Mouse (Mus musculus) thymus, adult 2 months (tissue): ENCODE measurements around the gene Gpr162. TPM values are rescaled to one million over a fixed set of nuclear protein-coding genes. Genes with fewer than 3 reads are reported as not detected.
A peak's percentile ranks its signal among the peaks of the same experiment; 100 is the strongest.

Source experiments
- DNase-seq: peaks from one replicate; pipeline ENCODE4 v3.0.0; 2021
- H3K27ac ChIP-seq: fragments of 200-500 bp; 2 replicates; pipeline ENCODE4 v1.5.1; 2012; ENCODE audit warnings: low read length, control low read depth; ENCODE audit not compliant: control insufficient read depth, insufficient read depth
- H3K27me3 ChIP-seq: fragments of 200-500 bp; 2 replicates; pipeline ENCODE4 v1.6.1; 2012; ENCODE audit warnings: mild to moderate bottlenecking, low read length, moderate library complexity, mixed read lengths; ENCODE audit not compliant: control insufficient read depth, insufficient read depth
- H3K36me3 ChIP-seq: fragments of 200-500 bp; 2 replicates; pipeline ENCODE4 v1.6.1; 2012; ENCODE audit warnings: mild to moderate bottlenecking, low read length, moderate library complexity; ENCODE audit not compliant: control insufficient read depth, insufficient read depth
- H3K4me1 ChIP-seq: fragments of 200-500 bp; replicated peaks from 2 replicates; pipeline ENCODE4 v1.6.1; 2012; ENCODE audit warnings: low read length; ENCODE audit not compliant: control insufficient read depth, insufficient read depth
- H3K4me3 ChIP-seq: fragments of 200-500 bp; 2 replicates; pipeline ENCODE4 v1.5.1; 2012; ENCODE audit warnings: mild to moderate bottlenecking, low read length, control low read depth, moderate library complexity; ENCODE audit not compliant: control insufficient read depth, insufficient read depth
- CTCF ChIP-seq: fragments of 200-500 bp; IDR thresholded peaks from 2 replicates; pipeline ENCODE4 v1.5.1; 2012; ENCODE audit warnings: mild to moderate bottlenecking, control low read depth, low read length, moderate library complexity, borderline replicate concordance; ENCODE audit not compliant: control insufficient read depth, poor library complexity, insufficient read depth; ENCODE audit errors: extremely low read depth
- POLR2A ChIP-seq: fragments of 200-500 bp; IDR thresholded peaks from 2 replicates; pipeline ENCODE4 v1.6.1; 2012; ENCODE audit warnings: mild to moderate bottlenecking, low read length, control low read depth, moderate library complexity; ENCODE audit not compliant: control insufficient read depth, poor library complexity, insufficient read depth; ENCODE audit errors: extremely low read depth
- WGBS: fragments of 180-500 bp; shearing (Covaris S2); methylation state at CpG from one replicate; pipeline ENCODE4 v1.1.7; 2018; 5-methylcytosine and 5-hydroxymethylcytosine counted together
- polyA plus RNA-seq: library from polyadenylated mRNA; depleted of rRNA; stranded (reverse); fragments of >200 nt; gene quantifications from 2 replicates; pipeline ENCODE4 v1.2.3, GENCODE M21; 2012

The Gpr162 gene
- polyA plus RNA-seq, 1 experiment, result 136 TPM

- no peak for DNase-seq
- Histone ChIP-seq H3K4me3 (peak overlapping the region; percentile 19), H3K27me3 (no peaks in the 10 kb centered on the region), H3K4me1 (peaks cover 41% of the 10 kb centered on the region), H3K27ac (peak overlapping the region; percentile 30; the same call in 1 of the 2 replicates), H3K36me3 (peaks cover 43% of the 10 kb centered on the region)
- WGBS, result 97% methylated on average over 9 of the region's 9 CpGs
- TF ChIP-seq POLR2A, result no peak
- no peak for TF ChIP-seq CTCF
Measured at GRCm38 (mm10) chr6:124881821-124882220, 18.0 kb upstream of the Gpr162 start.

GRCm38 (mm10) chr6:124879390-124879789, 15.6 kb upstream of the Gpr162 start:
- 18% methylated on average over 6 of the region's 6 CpGs for WGBS
- DNase-seq, result peak; percentile 76
- Histone ChIP-seq H3K4me1 (peaks cover 38% of the 10 kb centered on the region), H3K27me3 (no peaks in the 10 kb centered on the region), H3K4me3 (no peak overlapping the region), H3K27ac (peak overlapping the region; percentile 71), H3K36me3 (peaks cover 68% of the 10 kb centered on the region)
- TF ChIP-seq POLR2A (0 out of 2 replicates have a peak, but pooled peaks have one; percentile 57), CTCF (no peak)

GRCm38 (mm10) chr6:124874348-124874747, 10.6 kb upstream of the Gpr162 start:
- no peaks in the 10 kb centered on the region for H3K27me3 ChIP-seq
- H3K36me3 ChIP-seq, result peaks cover 99% of the 10 kb centered on the region
- H3K27ac ChIP-seq, result no peak overlapping the region
- H3K4me3 ChIP-seq, result no peak overlapping the region
- no peak for TF ChIP-seq POLR2A
- no peak for TF ChIP-seq CTCF
- 67% methylated on average over 3 of the region's 3 CpGs for WGBS
- H3K4me1 ChIP-seq, result peaks cover 22% of the 10 kb centered on the region
- no peak for DNase-seq

- 88% methylated on average over 7 of the region's 7 CpGs for WGBS
- H3K27me3 ChIP-seq, result no peaks in the 10 kb centered on the region
Measured at GRCm38 (mm10) chr6:124866560-124866959, 2.8 kb upstream of the Gpr162 start.

GRCm38 (mm10) chr6:124865766-124866362, 2.1 kb upstream of the Gpr162 start:
- peaks cover 55% of the 10 kb centered on the region for H3K36me3 ChIP-seq
- peak overlapping the region; percentile 13; the same call in 1 of the 2 replicates for H3K27ac ChIP-seq
- 93% methylated on average over 18 of the region's 18 CpGs for WGBS
- H3K4me1 ChIP-seq, result peaks cover 47% of the 10 kb centered on the region
- H3K4me3 ChIP-seq, result no peak overlapping the region
- TF ChIP-seq POLR2A (no peak), CTCF (no peak)
- H3K27me3 ChIP-seq, result no peaks in the 10 kb centered on the region
- DNase-seq, result no peak

More at GRCm38 (mm10) chr6:124866560-124866959, 2.8 kb upstream of the Gpr162 start:
- peaks cover 40% of the 10 kb centered on the region for H3K4me1 ChIP-seq
- DNase-seq, result no peak
- no peak overlapping the region for H3K27ac ChIP-seq
- peaks cover 62% of the 10 kb centered on the region for H3K36me3 ChIP-seq
- no peak overlapping the region for H3K4me3 ChIP-seq
- TF ChIP-seq POLR2A, result no peak
- no peak for TF ChIP-seq CTCF

- under 1% methylated on average over 9 of the region's 16 CpGs for WGBS
- peak; percentile 45; the same call in 1 of the 2 replicates for TF ChIP-seq POLR2A
- TF ChIP-seq CTCF, result no peak
- Histone ChIP-seq H3K27ac (peak overlapping the region; percentile 98), H3K36me3 (peaks cover 29% of the 10 kb centered on the region), H3K4me3 (peak overlapping the region; percentile 69), H3K4me1 (peaks cover 60% of the 10 kb centered on the region), H3K27me3 (no peaks in the 10 kb centered on the region)
- DNase-seq, result peak; percentile 82
Measured at GRCm38 (mm10) chr6:124863125-124863657, 592 bp downstream of the Gpr162 start.
